Mouse (Mus musculus) testis, postnatal 10 days (tissue): ENCODE data around the gene Dedd2.

Experiments used
- DNase-seq: peaks from one replicate; pipeline ENCODE4 v3.0.0; 2021; ENCODE audit warnings: low spot score

The Dedd2 gene

DNA sequence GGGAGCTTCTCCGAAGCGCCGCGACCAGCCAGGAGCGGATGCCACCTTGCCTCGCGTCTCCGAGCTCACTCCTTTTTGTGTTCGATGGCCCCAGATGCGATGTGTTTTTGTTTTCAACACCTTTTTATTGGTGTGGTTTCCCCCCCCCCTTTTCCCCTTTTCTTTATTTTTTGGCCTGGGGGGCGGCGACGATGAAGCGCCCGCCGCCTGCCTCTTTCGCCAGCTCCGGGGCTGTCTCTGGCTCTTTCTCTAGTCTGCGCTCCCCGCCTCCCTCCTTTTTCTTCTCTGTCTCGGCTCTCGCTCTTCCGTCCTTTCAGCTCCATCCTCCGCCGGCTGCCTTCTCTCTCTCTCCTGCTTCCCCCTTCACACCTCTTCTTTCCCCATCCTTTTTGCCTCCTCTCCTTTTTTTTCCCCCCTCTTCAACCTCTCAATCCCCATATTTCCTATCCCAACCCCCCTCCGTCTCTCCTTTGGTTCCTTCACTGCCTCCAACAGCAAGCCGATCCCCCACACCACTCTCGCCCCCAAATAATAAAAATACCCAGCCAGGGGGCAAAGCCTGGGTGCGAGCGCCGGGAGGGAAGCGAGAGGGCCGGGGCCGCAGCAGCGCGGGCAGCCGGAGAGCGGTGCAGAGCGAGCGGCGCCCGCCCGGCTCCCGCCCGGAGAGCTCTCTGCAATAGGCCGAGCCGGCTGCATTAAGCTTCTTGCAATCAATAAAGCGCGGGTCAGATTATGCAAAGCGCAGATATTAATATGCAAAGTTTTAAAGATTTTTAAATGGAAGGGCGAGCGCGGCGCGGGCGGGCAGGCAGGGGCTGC, 41.4 kb downstream of the Dedd2 start:
- no peak for DNase-seq

DNA sequence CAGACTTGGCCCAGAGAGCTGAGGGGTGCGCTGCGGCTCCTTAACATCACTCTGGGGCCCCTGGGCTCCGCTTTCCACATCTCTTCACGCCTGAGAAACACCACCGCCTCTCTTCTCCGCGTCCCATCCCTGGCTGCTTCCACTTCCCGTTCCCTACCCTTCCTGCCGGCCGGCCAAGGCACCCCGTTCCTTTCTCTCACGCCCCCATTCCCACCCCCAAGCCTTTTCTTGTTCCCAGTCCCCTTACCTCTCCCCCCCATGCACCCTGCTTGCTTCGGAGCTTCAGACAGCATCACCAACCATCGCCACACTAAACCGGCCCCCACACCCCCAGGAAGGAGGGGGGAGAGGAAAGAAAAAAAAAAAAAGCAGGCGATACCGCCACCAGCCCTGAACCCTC, 42.1 kb downstream of the Dedd2 start:
- no peak for DNase-seq

DNA sequence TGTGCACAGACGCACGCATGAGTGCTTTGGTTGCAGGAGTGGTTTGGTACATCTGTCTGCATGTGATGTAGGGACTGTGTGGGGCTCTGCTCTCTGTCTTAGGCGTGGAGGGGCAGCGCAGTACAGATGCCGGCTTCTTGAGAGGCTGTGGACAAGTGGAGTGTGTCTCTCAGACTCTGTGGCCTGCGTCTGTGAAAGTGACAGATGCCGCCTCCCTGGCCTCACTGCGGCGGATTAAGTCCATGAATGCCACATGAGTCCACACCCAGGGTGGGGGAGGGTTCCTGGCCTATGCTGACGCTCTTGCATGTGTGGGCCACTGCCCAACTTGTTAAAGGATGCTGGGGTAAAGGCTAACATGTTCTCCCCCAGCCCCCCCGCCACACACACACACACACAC, 46.1 kb downstream of the Dedd2 start:
- no peak for DNase-seq

DNA sequence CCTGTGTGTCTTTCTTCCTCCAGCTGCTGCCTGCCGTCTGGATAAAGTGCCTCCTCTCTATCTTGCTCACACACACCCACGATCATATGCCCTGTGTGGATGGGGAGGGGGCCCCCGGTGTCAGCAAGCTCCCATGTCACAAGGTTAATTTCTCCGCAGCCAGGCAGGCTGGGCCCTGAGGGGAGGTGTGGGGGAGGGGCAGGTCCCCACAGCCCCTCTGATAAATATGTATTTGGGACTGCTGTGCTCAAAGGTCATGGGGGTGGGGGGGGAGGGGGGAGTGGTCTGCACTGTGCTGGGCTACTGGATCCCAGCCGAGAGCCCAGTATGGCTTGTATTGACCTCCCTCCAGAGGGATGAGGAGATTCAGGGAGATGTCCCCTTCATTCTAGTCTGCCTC, 47.7 kb downstream of the Dedd2 start:
- no peak for DNase-seq

DNA sequence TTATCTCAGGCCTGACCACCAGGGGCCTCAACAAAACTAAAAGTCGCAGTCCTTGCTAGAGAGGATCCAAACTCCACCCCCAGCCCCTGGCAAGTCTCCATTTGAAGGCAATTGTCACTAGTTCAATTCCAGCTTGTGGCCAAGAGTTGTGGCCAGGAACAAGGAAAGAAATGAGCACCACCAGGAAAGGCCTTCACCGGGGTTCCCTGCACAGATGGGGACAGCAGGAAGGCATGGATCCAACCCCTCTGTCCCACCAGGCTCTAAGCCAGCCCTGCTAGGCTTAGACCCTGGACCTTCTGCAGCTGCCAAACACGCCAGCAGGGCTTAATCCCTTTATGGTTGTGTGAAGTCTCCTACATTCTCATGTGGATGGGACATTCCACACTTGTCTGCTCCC, 49.8 kb downstream of the Dedd2 start:
- DNase-seq, result no peak

DNA sequence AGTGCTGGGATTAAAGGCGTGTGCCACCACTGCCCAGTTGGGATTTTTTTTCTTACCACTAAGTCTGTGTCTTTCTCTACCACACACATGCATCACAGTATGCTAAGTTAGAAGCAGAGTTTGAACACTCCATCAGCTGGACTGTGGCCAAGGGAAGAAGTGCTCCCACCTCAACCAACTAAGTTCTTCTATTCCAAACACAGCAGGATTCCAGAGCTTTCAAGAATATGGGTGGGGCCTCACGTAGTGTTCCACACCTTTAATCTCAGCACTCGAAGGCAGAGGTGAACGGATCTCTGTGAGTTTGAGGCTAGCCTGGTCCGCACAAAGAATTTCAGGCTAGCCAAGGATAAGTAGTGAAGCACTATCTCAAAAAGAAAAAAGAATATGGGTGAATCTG, 54.3 kb downstream of the Dedd2 start:
- no peak for DNase-seq

DNA sequence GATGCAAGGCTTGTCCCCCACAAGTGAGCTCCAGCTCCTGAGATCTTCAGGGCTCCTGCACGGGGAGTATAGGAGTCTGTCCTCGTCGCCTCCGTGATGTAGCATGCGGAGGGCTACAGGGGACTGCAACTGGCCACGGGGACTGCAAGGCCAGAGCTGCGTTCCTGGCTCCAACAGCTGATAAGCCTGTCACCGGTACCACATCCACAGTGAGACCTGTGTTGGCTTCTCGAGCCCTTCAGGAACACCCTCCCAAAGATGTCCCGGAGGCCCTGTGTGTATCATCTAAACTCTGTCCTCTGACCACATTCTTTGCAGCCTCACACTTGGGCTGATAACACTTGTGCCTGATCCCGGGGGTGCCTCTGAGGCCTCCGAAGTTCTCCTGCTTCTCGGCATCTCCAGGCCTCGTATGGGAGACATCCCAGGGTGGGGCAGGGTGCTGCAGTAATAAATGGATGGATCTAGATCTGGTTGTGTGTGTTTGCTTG, 64.2 kb downstream of the Dedd2 start:
- no peak for DNase-seq

DNA sequence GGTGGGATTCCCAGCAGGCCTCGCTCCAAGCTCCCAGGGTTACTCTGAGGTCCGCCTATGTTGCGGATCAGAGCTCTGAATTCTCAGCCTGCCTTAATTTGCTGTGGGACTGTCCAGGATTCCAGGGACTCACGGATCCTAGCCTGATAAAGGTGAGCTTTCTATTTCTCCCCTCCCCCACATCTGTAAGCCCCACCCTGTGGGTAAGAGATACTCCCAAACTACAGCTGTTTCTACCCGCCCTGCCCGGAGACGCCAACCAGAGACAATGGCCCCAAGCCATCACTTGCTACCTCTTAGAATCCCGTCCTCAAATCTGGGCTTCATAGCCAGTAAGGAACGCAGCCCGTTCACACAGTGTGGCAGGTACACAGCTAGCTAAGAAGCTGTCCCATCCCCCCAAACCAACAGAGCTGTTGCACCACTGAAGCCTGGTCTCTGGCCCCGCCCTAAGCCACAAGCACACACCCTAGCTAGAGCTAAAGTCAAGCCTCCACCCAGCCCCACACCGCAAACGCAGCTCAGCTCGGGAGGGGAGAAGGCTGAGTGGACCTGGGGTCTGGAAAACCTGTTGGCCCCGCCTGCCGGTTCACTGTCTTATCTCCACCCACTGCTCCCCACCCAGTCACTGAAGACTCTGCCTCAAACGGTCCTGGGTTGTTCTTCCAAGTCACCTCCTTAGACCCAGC, 64.8 kb downstream of the Dedd2 start:
- no peak for DNase-seq

DNA sequence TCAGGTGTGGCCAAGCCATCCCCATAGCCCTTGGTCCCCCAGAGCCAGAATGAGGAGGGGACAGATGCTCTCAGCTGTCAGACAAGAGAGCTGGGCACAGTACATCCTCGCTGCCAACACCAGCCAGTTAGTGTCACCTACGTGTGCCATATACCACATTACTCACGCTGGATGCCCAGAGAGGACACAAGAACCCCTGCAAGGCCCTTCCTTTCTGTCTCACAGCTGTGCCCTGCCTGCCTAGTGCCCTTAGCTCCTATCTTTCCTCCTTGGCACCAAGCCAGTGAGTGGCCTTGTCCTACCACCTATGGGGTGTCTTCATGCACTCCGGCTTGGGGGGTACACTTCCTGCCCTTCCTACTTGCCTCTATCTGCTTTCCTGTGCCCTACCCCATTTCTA, 65.8 kb downstream of the Dedd2 start:
- no peak for DNase-seq

DNA sequence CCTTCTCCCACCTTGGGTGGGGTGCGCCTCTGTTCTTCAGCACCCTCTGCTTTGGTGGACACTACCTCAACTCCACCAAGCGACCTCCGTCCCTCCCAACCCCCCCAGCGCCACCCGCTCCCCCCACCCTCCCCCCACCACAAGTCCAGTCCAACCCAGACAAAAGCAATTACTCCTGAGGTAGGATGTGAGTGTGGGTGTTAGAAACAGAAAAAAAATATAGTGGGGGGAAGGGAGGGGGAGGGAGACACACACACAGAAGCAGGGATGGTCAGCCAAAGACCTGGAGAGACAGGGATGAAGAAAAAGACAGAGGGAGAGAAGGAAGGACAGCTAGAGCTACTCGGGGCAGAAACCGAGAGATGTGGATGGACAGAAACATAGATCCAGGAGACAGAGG, 66.6 kb downstream of the Dedd2 start:
- no peak for DNase-seq

DNA sequence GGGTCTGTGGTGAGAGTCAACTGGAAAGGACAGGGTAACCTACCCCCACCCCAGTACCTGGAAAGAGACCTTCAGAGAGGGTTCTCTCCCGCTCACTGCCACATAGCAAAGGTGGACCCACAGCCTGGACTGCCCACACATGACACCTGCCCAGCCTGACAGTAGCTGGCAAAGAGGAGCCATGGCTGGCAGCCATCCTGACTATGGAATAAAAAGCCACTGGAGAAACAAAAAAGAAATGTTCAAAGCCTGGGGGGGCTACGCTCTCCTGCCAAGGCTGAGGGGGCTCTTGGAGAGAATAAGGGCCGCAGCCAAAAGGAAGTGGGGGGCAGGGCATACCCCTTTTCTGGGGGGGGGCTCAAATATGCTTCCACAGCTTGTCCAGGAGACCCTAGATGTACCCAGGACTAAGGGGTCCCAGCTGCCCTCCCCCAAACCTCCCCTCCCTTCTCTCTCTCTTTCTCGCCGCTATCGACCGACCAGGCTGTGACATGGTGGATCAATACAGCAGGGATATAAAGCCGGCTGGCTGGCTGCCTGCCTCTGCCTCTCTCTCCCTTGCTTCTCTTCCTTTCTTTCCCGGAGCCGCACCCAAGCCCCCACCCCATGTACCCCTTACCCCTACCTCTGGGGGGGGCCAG, 68.4 kb downstream of the Dedd2 start:
- DNase-seq, result no peak

DNA sequence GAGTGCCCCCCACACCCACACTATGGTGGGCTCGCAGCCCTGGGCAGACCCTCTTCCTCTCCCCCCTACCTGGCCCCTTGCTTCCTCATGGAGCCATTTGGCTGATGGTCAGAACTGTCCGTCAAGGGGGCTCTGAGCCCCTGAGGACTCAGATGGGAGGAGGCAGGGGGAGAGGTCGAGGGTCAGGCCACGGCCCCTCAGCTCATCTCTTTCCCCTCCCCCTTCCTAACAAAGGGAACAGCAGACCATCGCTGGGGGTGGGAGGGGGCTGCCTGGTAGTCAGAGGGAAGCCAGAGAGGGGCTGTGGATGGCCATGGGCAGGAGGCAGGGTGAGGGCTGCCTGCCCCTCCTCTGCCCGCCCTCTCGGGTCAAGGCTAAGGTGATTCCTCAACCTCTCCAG, 69.4 kb downstream of the Dedd2 start:
- no peak for DNase-seq

DNA sequence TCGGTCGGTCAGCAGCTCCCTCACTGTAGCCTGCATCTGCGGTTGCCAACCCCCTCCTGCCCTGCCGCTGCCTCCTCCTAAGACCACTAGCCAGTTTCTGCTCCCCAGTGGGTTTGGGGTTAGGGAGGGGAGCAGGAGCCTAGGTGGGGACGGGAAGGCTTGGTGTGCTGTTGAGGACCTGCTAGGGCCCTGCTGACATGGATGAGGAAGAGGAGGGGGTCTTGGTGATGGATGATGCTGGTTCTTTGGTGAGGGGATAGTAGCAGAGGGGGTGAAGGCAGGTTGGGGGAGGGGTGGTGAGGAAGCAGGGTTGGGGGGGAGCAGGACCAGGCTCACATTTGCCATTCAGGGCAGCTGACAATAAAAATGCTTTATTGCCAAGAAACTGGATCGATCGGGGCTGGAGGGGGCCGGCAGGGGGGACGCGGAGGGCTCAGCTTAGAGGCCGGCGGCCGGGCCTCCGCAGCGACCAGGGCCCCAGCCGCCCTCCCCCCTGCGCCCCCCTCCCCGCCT, 70.2 kb downstream of the Dedd2 start:
- DNase-seq, result no peak
